Mouse (Mus musculus) midbrain, embryonic 14.5 days (tissue): ENCODE measurements at regions not wholly inside any gene's neighbourhood (a gene's known extent, or its start where the extent isn't known, plus 50 kb on each side); places are given as distances from the start of the nearest gene placed in this dataset.

Experiments used
- ATAC-seq: fragments of 200-750 bp; cut with Nextera tagmentation; 2 replicates; pipeline ENCODE4 v1.8.0; 2017; ENCODE audit warnings: moderate number of reproducible peaks, moderate library complexity; ENCODE audit not compliant: low FRiP score, low TSS enrichment
- DNase-seq: peaks from one replicate; pipeline ENCODE4 v3.0.0-alpha.2; 2015
- H3K27ac ChIP-seq: fragments of 300-500 bp; sonication (generic); replicated peaks from 2 replicates; pipeline ENCODE4 v1.5.1; 2014; ENCODE audit warnings: mild to moderate bottlenecking, low read depth, low read length, moderate library complexity
- H3K27me3 ChIP-seq: fragments of 300-500 bp; sonication (generic); 2 replicates; pipeline ENCODE4 v1.6.1; 2014; ENCODE audit warnings: low read length, control low read depth, mixed read lengths; ENCODE audit not compliant: control insufficient read depth, insufficient read depth
- H3K36me3 ChIP-seq: fragments of 300-500 bp; sonication (generic); 2 replicates; pipeline ENCODE4 v1.6.1; 2014; ENCODE audit warnings: low read length, control low read depth; ENCODE audit not compliant: control insufficient read depth, insufficient read depth
- H3K4me1 ChIP-seq: fragments of 300-500 bp; sonication (generic); 2 replicates; pipeline ENCODE4 v1.6.1; 2014; ENCODE audit warnings: mild to moderate bottlenecking, antibody characterized with exemption, low read length, control low read depth; ENCODE audit not compliant: control insufficient read depth, insufficient read depth
- H3K4me2 ChIP-seq: fragments of 300-500 bp; sonication (generic); 2 replicates; pipeline ENCODE4 v1.6.1; 2014; ENCODE audit warnings: mild to moderate bottlenecking, low read length, moderate library complexity
- H3K4me3 ChIP-seq: fragments of 300-500 bp; sonication (generic); replicated peaks from 2 replicates; pipeline ENCODE4 v1.5.1; 2014; ENCODE audit warnings: low read depth, low read length
- H3K9ac ChIP-seq: fragments of 300-500 bp; sonication (generic); replicated peaks from 2 replicates; pipeline ENCODE4 v1.6.1; 2014; ENCODE audit warnings: mild to moderate bottlenecking, low read length, moderate library complexity
- H3K9me3 ChIP-seq: fragments of 300-500 bp; sonication (generic); 2 replicates; pipeline ENCODE4 v1.6.1; 2016; ENCODE audit warnings: low read length, control low read depth, mixed read lengths; ENCODE audit not compliant: control insufficient read depth
- WGBS: fragments of 180-500 bp; shearing (Covaris S2); extraction: QIAGEN DNeasy Blood & Tissue Kit; methylation state at CpG from one replicate; pipeline ENCODE4 v1.1.7; 2014; 5-methylcytosine and 5-hydroxymethylcytosine counted together

- Histone ChIP-seq H3K36me3 (no peaks in the 10 kb centered on the region), H3K27ac (no peak overlapping the region), H3K9ac (no peak overlapping the region), H3K9me3 (no peaks in the 10 kb centered on the region), H3K4me3 (no peak overlapping the region), H3K4me2 (no peak overlapping the region), H3K27me3 (no peaks in the 10 kb centered on the region), H3K4me1 (no peaks in the 10 kb centered on the region)
- 87% methylated on average over 10 of the region's 10 CpGs for WGBS
- ATAC-seq (no peak), DNase-seq (no peak)
Observed at GRCm38 (mm10) chr10:122560001-122560695, 111.8 kb downstream of the Avpr1a start.

- no peaks in the 10 kb centered on the region for H3K4me1 ChIP-seq
- H3K27me3 ChIP-seq: no peaks in the 10 kb centered on the region
- DNase-seq: no peak
- no peak overlapping the region for H3K9ac ChIP-seq
- H3K4me2 ChIP-seq: no peak overlapping the region
- no peak overlapping the region for H3K4me3 ChIP-seq
- no peak overlapping the region for H3K27ac ChIP-seq
- H3K9me3 ChIP-seq: no peaks in the 10 kb centered on the region
- no peak for ATAC-seq
- H3K36me3 ChIP-seq: no peaks in the 10 kb centered on the region
- WGBS: 74% methylated on average over 3 of the region's 3 CpGs
Observed at GRCm38 (mm10) chr10:122561924-122562323, 113.6 kb downstream of the Avpr1a start.

DNA sequence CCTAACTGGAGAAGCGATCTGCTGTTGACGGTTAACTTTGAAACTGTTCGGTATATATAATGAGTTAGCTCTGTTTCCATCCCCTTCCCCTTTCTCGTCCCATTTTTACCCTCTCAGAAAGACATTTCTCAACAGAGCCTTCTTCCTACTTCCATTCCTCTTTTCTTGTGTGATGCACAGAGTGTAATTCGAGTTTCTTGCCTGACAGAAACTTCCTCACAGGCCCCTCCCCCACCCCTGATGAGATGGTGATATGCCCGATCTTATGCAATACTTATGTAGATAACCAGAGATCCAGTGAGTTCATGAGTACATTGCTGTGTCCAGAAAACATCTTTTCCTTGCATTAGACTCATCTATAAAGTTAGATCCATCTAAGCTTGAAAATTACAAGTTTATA lies 114.2 kb downstream of the Avpr1a start:
- DNase-seq: no peak
- no peaks in the 10 kb centered on the region for H3K4me1 ChIP-seq
- no peaks in the 10 kb centered on the region for H3K36me3 ChIP-seq
- WGBS: 75% methylated on average over 6 of the region's 6 CpGs
- no peaks in the 10 kb centered on the region for H3K9me3 ChIP-seq
- ATAC-seq: no peak
- H3K9ac ChIP-seq: no peak overlapping the region
- H3K27me3 ChIP-seq: no peaks in the 10 kb centered on the region
- no peak overlapping the region for H3K27ac ChIP-seq
- H3K4me3 ChIP-seq: no peak overlapping the region
- H3K4me2 ChIP-seq: no peak overlapping the region

GRCm38 (mm10) chr10:122563973-122564372 lies 114.6 kb upstream of the Ppm1h start:
- Histone ChIP-seq H3K27ac (peak overlapping the region; percentile 46; the same call in 1 of the 2 replicates), H3K36me3 (no peaks in the 10 kb centered on the region), H3K9ac (peak overlapping the region; percentile 27; the same call in 1 of the 2 replicates), H3K4me3 (no peak overlapping the region), H3K27me3 (no peaks in the 10 kb centered on the region), H3K4me2 (peak overlapping the region; percentile 32), H3K9me3 (no peaks in the 10 kb centered on the region), H3K4me1 (no peaks in the 10 kb centered on the region)
- WGBS: 20% methylated on average over 10 of the region's 10 CpGs
- DNase-seq (peak; percentile 56), ATAC-seq (no peak)

GRCm38 (mm10) chr10:122564473-122564872 lies 114.1 kb upstream of the Ppm1h start:
- Histone ChIP-seq H3K27ac (peak overlapping the region; percentile 46; the same call in 1 of the 2 replicates), H3K4me1 (0 out of 2 replicates have a peak, but pooled peaks cover under 1% of the 10 kb centered on the region), H3K9me3 (no peaks in the 10 kb centered on the region), H3K36me3 (no peaks in the 10 kb centered on the region), H3K27me3 (no peaks in the 10 kb centered on the region), H3K4me2 (peak overlapping the region; percentile 32), H3K4me3 (no peak overlapping the region), H3K9ac (no peak overlapping the region)
- DNase-seq (no peak), ATAC-seq (no peak)
- WGBS: 84% methylated on average over 10 of the region's 10 CpGs

DNA sequence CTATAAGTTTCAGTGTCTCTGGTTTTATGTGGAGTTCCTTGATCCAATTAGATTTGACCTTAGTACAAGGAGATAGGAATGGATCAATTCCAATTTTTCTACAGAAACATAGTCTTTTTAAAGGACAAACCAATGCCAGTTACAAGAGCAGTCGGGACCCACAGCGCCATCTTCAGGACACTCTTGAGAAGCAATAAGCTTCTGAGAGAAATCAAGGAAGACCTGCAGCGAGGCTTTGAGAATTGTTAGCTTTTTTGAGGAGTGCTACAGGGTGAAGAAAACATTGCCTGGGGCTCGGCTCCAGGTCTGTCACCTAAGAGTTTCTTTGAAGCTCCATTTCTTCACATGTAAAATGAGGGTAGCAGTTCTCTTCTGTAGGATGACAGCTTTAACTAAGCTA lies 112.0 kb upstream of the Ppm1h start:
- no peaks in the 10 kb centered on the region for H3K9me3 ChIP-seq
- H3K27ac ChIP-seq: no peak overlapping the region
- H3K4me3 ChIP-seq: no peak overlapping the region
- WGBS: 59% methylated on average over 4 of the region's 4 CpGs
- H3K4me2 ChIP-seq: no peak overlapping the region
- DNase-seq (no peak), ATAC-seq (no peak)
- H3K27me3 ChIP-seq: no peaks in the 10 kb centered on the region
- no peaks in the 10 kb centered on the region for H3K36me3 ChIP-seq
- H3K9ac ChIP-seq: no peak overlapping the region
- peaks cover 8% of the 10 kb centered on the region; the same call in 1 of the 2 replicates for H3K4me1 ChIP-seq

- no peak overlapping the region for H3K4me3 ChIP-seq
- H3K27ac ChIP-seq: no peak overlapping the region
- no peak for ATAC-seq
Observed at GRCm38 (mm10) chr10:122569546-122570202, 108.9 kb upstream of the Ppm1h start.

GRCm38 (mm10) chr10:122570909-122571551 lies 107.5 kb upstream of the Ppm1h start:
- DNase-seq: peak; percentile 43
- 19% methylated on average over 13 of the region's 13 CpGs for WGBS

More at GRCm38 (mm10) chr10:122569546-122570202, 108.9 kb upstream of the Ppm1h start:
- 61% methylated on average over 13 of the region's 13 CpGs for WGBS
- Histone ChIP-seq H3K9ac (no peak overlapping the region), H3K27me3 (no peaks in the 10 kb centered on the region), H3K4me1 (peaks cover 8% of the 10 kb centered on the region; the same call in 1 of the 2 replicates), H3K4me2 (no peak overlapping the region), H3K9me3 (no peaks in the 10 kb centered on the region), H3K36me3 (no peaks in the 10 kb centered on the region)
- no peak for DNase-seq

More at GRCm38 (mm10) chr10:122570909-122571551, 107.5 kb upstream of the Ppm1h start:
- ATAC-seq: no peak
- H3K4me2 ChIP-seq: no peak overlapping the region
- H3K4me1 ChIP-seq: peaks cover 8% of the 10 kb centered on the region; the same call in 1 of the 2 replicates
- H3K27ac ChIP-seq: no peak overlapping the region
- H3K9ac ChIP-seq: no peak overlapping the region
- no peaks in the 10 kb centered on the region for H3K9me3 ChIP-seq
- H3K4me3 ChIP-seq: no peak overlapping the region
- H3K27me3 ChIP-seq: no peaks in the 10 kb centered on the region
- H3K36me3 ChIP-seq: no peaks in the 10 kb centered on the region
